Mouse (Mus musculus): Measurements from ENCODE around the gene Cela3b. TPM values are rescaled to one million over a fixed set of nuclear protein-coding genes. Genes with fewer than 3 reads are reported as not detected.
A peak's percentile ranks its signal among the peaks of the same experiment; 100 is the strongest.

Gene Cela3b
- not detected for polyA plus RNA-seq (2017; shearing (Covaris generic))

GRCm38 (mm10) chr4:137430502-137430901 is at the start of gene Cela3b:
TSS of gene Cela3b (minus strand) at chr4:137430540.
- no peak for ATAC-seq

- no peak for ATAC-seq
Measured at GRCm38 (mm10) chr4:137479757-137480156, 49.4 kb upstream of the Cela3b start.

GRCm38 (mm10) chr4:137478306-137478705 is 48.0 kb upstream of the Cela3b start:
- ATAC-seq: no peak

- no peak for ATAC-seq
Measured at GRCm38 (mm10) chr4:137477611-137478010, 47.3 kb upstream of the Cela3b start.

- no peak for ATAC-seq
Measured at GRCm38 (mm10) chr4:137476761-137477237, 46.5 kb upstream of the Cela3b start.

GRCm38 (mm10) chr4:137476065-137476760 is 45.9 kb upstream of the Cela3b start:
- ATAC-seq: no peak

GRCm38 (mm10) chr4:137475271-137476050 is 45.1 kb upstream of the Cela3b start:
- no peak for ATAC-seq

GRCm38 (mm10) chr4:137474694-137475093 is 44.4 kb upstream of the Cela3b start:
- ATAC-seq: no peak

GRCm38 (mm10) chr4:137473701-137474388 is 43.5 kb upstream of the Cela3b start:
- ATAC-seq: no peak

GRCm38 (mm10) chr4:137473240-137473639 is 42.9 kb upstream of the Cela3b start:
- no peak for ATAC-seq

- no peak for ATAC-seq
Measured at GRCm38 (mm10) chr4:137471326-137471725, 41.0 kb upstream of the Cela3b start.

- no peak for ATAC-seq
Measured at GRCm38 (mm10) chr4:137470701-137471317, 40.5 kb upstream of the Cela3b start.

GRCm38 (mm10) chr4:137469845-137470692 is 39.7 kb upstream of the Cela3b start:
- no peak for ATAC-seq

- no peak for ATAC-seq
Measured at GRCm38 (mm10) chr4:137469081-137469844, 38.9 kb upstream of the Cela3b start.

- peak; percentile 61 for ATAC-seq
Measured at GRCm38 (mm10) chr4:137468260-137469080, 38.1 kb upstream of the Cela3b start, which contains the start of gene Hspg2. TSS of gene Hspg2 (plus strand) at chr4:137468769.

GRCm38 (mm10) chr4:137467525-137467924 is 37.2 kb upstream of the Cela3b start:
- ATAC-seq: no peak

GRCm38 (mm10) chr4:137466991-137467390 is 36.7 kb upstream of the Cela3b start:
- ATAC-seq: no peak

GRCm38 (mm10) chr4:137465125-137465787 is 34.9 kb upstream of the Cela3b start:
- no peak for ATAC-seq

- no peak for ATAC-seq
Measured at GRCm38 (mm10) chr4:137461981-137462690, 31.8 kb upstream of the Cela3b start.
